Mouse (Mus musculus) heart, postnatal 25 days (tissue): ENCODE results near the gene Gm30191. TPM values are rescaled to one million over a fixed set of nuclear protein-coding genes. Genes with fewer than 3 reads are reported as not detected.
"Not testable (repeated sequence)": the region's sequence is repeated elsewhere in the genome, so short reads cannot be mapped to it uniquely, and the experiment has no call there.

Experiments
- DNase-seq: peaks from one replicate; pipeline ENCODE4 v3.0.0; 2022; ENCODE audit warnings: low spot score
- intact Hi-C: fragments of 180-260 bp; cut with DNase I; formaldehyde crosslinking; loops from one replicate; pipeline ENCODE4 v1.15.1; 2025
- total RNA-seq, 2 experiments: library from RNA; stranded (reverse); gene quantifications; 2 replicates each; pipeline ENCODE4 v1.2.3; 2021

Gm30191 gene
- total RNA-seq, 2 experiments from 2014 or later, result not detected

DNA sequence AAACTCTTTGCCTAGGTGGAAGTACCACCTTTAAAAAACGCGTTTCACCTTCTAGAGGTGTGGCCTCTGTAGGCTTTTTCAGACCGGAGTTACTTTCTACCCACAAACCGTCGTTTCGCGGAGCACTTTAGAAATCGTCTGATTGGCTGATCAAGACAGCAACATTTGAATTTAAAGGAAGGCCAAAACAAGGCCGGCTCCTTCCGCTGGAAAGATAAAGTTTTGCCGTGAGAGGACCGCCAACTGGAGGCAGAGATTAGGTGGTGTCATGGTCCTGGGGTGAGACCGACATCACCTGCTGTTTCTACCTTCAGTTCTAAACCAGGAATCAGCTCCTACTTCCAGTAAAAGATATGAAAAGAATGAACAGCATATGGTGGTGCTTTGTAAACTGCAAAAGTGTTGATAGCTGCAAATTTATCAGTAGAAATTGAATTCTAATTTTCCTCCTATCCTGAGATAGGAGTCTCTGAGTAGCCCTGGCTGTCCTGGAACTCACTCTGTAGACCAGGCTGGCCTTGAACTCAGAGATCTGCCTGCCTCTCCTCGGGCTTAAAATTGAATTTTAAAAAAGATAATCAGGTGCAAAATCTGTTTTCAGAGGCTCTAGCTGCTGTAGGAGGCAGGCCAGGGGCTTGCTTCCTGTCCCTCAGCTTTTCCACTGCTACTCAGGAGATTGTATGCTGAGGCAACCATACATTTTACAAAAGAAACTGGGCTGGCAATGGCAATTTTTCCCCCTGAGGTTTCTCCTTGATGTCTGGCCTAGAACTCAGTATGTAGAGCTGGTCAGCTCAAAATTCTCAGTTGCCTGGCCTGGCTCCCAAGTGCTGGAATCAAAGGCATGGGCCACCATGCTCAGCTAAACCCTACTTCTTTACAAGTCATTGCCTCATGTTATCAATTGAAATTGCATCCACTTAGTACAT is 26.9 kb downstream of the Gm30191 start:
- intact Hi-C loops, result no loop called here
- DNase-seq, result no peak

DNA sequence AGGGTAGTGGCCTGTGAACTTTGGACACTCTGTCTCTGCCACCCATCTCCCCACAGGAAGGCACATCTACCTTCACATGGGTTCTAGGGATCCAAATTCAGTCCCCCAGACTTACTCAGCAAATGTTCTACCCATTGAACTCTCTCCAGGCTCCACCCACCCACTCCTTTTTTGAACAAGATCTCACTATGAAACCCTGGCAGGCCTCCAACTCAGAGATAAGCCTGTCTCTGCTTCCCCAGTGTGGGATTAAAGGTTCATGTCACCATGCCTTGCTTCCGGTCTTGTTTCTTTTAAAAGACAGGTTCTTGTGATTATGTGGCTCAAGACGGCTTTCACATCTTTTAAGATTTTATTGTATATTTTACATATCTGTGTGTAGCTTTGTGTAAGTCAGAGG is 38.2 kb downstream of the Gm30191 start:
- intact Hi-C loops, result no loop called here
- no peak for DNase-seq

- no peak for DNase-seq
- intact Hi-C loops, result loop anchor here (2.0 kb wide), 2 partner anchors 36 to 100 kb away; partner anchors contain the start of gene Cep85
Observed at GRCm38 (mm10) chr4:134286226-134287167, 39.8 kb downstream of the Gm30191 start.

DNA sequence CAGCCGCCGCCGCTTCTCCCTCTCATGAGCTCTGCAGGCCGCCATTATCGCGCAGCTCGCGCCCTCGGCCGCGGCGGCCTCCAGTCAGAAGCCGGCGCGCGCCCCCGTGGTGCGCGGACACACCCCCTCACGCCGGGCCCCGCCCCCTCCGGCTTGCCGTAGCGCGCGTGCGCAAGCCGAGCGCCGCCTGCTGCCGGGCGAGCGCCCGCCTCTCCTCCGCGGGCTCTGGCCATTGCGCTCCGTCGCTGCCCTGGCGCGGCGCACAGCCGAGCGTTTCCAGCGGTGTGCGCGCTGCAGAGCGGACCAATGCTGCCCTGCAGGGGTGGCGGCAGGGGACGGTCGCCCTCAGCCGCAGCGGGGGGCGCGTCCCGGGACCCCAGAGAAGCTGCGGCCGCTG is 40.4 kb downstream of the Gm30191 start:
- peak; percentile 91 for DNase-seq
- intact Hi-C loops, result loop anchor here (2.0 kb wide), 2 partner anchors 36 to 100 kb away; partner anchors contain the start of gene Cep85

GRCm38 (mm10) chr4:134287575-134288025 is 40.9 kb downstream of the Gm30191 start, which contains the start of gene Pdik1l:
Pdik1l (minus strand) TSS chr4:134287895.
- DNase-seq, result peak; percentile 46
- intact Hi-C loops, result loop anchor here (2.0 kb wide), 2 partner anchors 37 to 101 kb away; partner anchors contain the start of gene Cep85

GRCm38 (mm10) chr4:134288397-134289256 is 41.9 kb downstream of the Gm30191 start:
- DNase-seq, result no peak
- intact Hi-C loops, result no loop called here

DNA sequence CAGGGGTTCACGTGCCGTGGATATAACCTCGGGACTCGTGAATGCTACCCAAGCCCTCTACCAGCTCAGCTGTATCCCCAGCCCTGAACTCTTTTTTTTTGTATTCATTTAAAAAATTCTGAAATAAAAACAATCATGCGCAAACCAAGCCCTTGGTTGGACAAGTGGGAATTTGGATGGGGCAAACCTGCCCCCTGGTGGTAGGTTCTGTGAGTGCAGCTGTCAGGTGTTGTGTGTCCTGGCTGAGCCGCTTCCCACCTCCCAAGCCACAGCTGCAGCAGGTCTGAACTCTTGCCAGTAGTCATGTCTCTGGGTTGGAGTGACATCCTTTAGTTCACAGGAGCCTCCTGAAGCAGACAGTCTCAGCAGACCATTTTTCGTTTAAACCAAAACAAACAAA is 45.3 kb downstream of the Gm30191 start:
- intact Hi-C loops, result loop anchor here (2.0 to 5.0 kb wide), 3 partner anchors 25 to 255 kb away; no protein-coding TSS in a partner anchor
- DNase-seq, result no peak

- intact Hi-C loops, result loop anchor here (2.0 to 5.0 kb wide), 3 partner anchors 24 to 256 kb away; no protein-coding TSS in a partner anchor
- no peak for DNase-seq
Observed at GRCm38 (mm10) chr4:134293061-134293691, 46.4 kb downstream of the Gm30191 start.

- intact Hi-C loops, result loop anchor here (2.0 to 5.0 kb wide), 3 partner anchors 23 to 256 kb away; no protein-coding TSS in a partner anchor
- peak; percentile 26 for DNase-seq
Observed at GRCm38 (mm10) chr4:134293692-134294163, 47.0 kb downstream of the Gm30191 start.

GRCm38 (mm10) chr4:134296096-134296495 is 49.4 kb downstream of the Gm30191 start:
- intact Hi-C loops, result not testable (repeated sequence)

GRCm38 (mm10) chr4:134296523-134296922 is 49.8 kb downstream of the Gm30191 start:
- intact Hi-C loops, result no loop called here
- no peak for DNase-seq

More at GRCm38 (mm10) chr4:134296096-134296495, 49.4 kb downstream of the Gm30191 start:
- DNase-seq, result not testable (repeated sequence)

DNA sequence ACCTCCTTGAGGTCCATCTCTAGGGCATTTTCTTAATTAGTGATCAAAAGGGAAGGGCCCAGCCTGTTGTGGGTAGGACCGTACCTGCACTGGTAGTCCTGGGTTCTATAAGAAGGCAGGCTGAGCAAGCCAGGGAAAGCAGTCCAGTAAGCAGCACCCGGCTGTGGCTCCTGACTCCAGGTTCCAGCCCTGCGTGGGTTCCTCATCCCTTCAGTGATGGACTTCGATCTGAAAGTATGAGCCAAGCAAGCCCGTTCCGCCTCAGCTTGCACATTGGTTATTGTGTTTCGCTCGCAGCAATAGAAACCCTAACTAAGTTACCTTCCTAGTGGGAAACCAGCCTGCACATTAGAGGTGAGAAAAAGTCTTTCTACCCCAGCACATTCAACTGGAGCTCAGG is 50.6 kb downstream of the Gm30191 start:
- no peak for DNase-seq
- intact Hi-C loops, result no loop called here

DNA sequence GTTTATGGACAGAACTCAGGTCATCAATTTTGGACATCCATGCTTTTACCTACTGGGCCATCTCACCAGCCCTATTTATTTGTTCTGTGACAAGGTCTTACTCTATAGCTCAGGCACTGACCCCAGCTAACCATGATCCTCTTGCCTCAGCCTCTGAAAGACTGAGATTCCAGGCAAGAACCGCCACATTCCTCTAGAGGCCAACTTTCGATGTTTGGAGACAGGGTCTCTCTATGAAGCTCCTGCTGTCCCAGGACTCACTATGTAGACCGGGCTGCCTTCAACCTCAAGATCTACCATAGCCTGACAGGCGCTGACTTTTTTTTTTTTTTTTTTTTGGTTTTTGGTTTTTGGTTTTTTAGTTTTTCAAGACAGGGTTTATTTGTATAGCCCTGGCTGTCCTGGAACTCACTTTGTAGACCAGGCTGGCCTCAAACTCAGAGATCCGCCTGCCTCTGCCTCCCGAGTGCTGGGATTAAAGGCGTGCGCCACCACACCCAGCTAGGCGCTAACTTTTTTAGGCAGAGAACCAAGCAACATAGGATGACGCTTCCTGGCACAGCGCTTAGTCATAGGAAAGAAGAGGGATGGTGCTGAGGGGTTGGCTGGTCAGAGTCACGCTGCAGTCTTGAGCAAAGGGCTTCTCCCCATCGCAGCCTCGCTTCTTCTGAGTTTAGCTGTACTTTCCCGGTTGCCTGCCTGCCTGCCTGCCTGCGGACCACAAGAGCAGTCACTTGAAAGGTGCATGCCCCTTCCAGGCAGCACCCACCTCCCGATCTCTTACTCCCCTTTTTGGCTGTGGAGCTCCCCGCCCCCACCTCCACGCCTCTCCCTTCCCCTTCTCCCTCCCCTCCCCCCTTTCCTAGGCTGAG is 52.1 kb downstream of the Gm30191 start:
- no peak for DNase-seq
- intact Hi-C loops, result no loop called here

- DNase-seq, result no peak
- intact Hi-C loops, result no loop called here
Observed at GRCm38 (mm10) chr4:134299498-134299810, 52.7 kb downstream of the Gm30191 start.
